Mouse (Mus musculus) gastrocnemius, postnatal 36 days (tissue): ENCODE data around the gene Batf2. TPM values are rescaled to one million over a fixed set of nuclear protein-coding genes. Genes with fewer than 3 reads are reported as not detected.
"Not testable (repeated sequence)": the region's sequence is repeated elsewhere in the genome, so short reads cannot be mapped to it uniquely, and the experiment has no call there.

Experiments
- DNase-seq, 2 experiments: peaks; one replicate each; pipeline ENCODE4 v3.0.0; 2022
- intact Hi-C: fragments of 180-260 bp; cut with DNase I; formaldehyde crosslinking; loops from one replicate; pipeline ENCODE4 v1.15.1; 2025
- total RNA-seq, 2 experiments: library from RNA; stranded (reverse); gene quantifications; 2 replicates each; pipeline ENCODE4 v1.2.3; 2021

Batf2 gene
- total RNA-seq, 2 experiments from 2014 or later, result 0.17 to 0.26 TPM

GRCm38 (mm10) chr19:6130414-6131128, 10.2 kb upstream of the Batf2 start:
- DNase-seq, intact Hi-C loops: not testable (repeated sequence)

DNA sequence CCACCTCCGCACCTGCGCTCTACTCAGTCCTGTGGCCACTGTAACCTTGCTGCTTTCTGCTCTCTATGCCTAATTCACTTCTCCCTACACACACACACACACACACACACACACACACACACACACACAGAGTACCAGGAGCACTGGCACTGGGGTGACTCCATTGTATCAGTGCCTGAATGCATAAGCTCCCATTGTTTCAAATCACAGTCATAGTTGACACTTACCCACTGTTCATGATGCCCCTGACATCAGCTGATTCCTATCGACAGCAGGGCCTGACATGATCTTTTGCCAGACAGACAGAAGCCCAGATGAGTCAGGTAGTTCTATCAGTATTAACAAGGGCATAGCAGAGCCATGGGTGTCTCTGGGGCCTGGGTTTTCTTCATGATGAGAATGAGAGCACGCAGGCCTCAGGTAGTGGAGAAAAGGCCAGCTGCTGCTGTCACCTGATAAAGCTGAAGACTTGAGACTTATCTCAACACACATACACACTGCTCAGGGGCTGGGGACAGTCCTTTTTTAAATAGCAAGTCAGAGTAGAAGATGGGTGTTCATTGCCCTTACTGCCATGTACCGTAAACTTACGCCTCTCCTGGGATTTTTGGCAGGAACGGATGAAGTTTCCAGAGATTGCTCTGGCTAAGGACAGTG, 8.5 kb upstream of the Batf2 start:
- peak in 1 of 2 experiments; percentile 0 for DNase-seq
- intact Hi-C loops, result no loop called here

GRCm38 (mm10) chr19:6133197-6133596, 7.6 kb upstream of the Batf2 start:
- DNase-seq, intact Hi-C loops: not testable (repeated sequence)

GRCm38 (mm10) chr19:6136397-6136796, 4.4 kb upstream of the Batf2 start:
- intact Hi-C loops, result loop anchor here (5.0 kb wide), 1 partner anchor 171 kb away; the partner anchor contains the start of gene Cdc42bpg
- DNase-seq, result no peak

DNA sequence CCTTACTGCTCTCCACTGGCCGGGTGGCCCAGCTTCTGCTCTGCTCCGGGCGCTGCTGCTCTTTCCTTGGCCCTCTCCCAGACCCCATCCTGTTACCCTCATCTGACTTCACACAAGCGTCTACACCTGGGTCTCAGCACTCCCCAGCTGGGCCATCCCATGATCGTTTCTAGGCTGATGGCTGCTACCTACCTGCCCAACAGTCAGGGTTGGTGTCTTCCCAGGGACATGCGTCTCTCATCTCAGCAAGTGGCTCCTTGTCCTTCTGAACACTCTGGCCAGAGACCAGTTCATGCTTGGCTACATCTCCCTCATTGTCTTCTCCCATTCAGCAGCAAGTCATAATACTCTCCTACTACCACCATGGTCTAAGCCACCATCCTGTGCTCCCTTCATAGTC, 1.1 kb upstream of the Batf2 start:
- intact Hi-C loops, result loop anchor here (5.0 kb wide), 2 partner anchors 93 to 168 kb away; partner anchors contain the start of gene Cdc42bpg
- DNase-seq, result no peak

DNA sequence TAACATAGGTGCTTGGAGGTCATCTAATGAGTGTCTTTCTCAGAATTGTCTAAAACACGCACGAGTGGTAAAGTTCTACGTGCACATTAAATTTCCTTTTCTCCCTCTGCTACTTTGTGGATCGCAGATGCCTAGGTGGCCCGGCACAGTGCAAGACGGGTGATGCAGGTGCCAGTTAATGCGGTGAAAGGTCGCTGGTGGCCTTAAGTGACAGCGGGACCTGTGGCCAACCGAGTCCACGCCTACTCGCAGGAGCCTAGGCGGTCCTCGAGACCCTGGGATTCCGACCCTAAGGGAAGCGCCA, 457 bp upstream of the Batf2 start:
- intact Hi-C loops, result loop anchor here (5.0 kb wide), 1 partner anchor 92 kb away; no protein-coding TSS in a partner anchor

DNA sequence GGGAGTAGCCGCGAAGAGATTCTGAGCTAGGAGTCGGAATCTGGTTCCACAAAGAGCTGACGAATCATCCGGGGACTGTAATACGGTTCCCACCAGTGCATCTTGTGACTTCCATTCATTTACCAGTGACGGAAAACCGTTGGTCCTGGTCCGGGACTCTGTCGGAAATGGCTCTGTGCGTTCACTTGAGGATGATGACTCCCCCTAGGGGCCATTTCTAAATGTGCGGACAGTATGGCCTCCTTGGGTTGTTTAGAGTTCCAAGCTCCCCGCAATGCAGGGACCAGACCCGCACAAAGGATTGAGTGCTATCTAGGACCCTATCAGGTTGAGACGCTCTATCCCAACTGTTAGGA, 589 bp downstream of the Batf2 start, which contains the start of gene Arl2:
Gene Arl2 (minus strand): TSS at position 155 of the 356 bp plus-strand sequence.
- intact Hi-C loops, result loop anchor here (5.0 kb wide), 1 partner anchor 91 kb away; no protein-coding TSS in a partner anchor

More for the DNA sequence above, 457 bp upstream of the Batf2 start:
- no peak for DNase-seq

DNA sequence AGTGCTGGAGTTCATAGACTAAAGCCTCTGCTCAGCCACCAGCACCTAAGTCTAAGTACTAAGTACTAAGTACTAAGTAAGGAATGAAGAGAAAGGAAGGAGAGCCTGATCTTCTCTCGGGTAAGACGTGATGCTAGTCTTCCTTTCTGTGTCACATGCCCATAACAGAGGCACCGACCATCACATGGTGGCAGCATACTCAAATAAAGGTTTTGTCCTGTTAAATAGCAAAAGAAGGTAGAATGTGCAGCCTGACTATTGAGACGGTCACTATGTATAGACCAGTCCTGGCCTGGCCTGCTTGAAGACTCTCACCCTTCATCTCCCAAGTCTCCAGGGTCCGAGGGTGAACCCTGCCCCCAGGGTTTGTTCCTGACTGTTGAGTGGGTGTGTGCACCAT, 4.1 kb downstream of the Batf2 start:
- intact Hi-C loops, result loop anchor here (5.0 kb wide), 1 partner anchor 87 kb away; no protein-coding TSS in a partner anchor

More for the DNA sequence above, 589 bp downstream of the Batf2 start, which contains the start of gene Arl2:
- DNase-seq, result peak in 1 of 2 experiments; percentile 63

DNA sequence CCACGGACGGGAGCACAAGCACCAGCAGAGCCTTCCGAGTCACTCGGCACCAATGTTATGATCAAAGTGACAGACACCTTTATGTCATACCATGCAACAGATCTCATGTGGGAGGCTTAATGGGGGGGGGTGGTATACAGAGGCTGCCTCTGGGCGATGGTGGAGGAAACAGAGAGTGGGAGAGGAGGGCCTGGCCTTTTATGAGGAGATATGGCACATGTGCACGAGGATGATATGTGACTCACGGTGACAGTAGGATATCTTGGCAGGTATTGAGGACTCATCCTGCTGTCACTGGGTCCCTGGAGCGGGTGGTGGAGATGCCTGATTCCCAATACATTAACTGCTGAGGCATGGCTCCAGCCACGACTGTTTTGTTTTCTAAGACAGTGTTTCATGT, 14.4 kb downstream of the Batf2 start:
- intact Hi-C loops, result no loop called here
- DNase-seq, result no peak

More for the DNA sequence above, 4.1 kb downstream of the Batf2 start:
- DNase-seq, result no peak

- no peak for DNase-seq
- intact Hi-C loops, result no loop called here
Observed at GRCm38 (mm10) chr19:6156372-6156771, 15.6 kb downstream of the Batf2 start.

GRCm38 (mm10) chr19:6157220-6157619, 16.4 kb downstream of the Batf2 start:
- no peak for DNase-seq
- intact Hi-C loops, result no loop called here

GRCm38 (mm10) chr19:6163872-6164547, 23.2 kb downstream of the Batf2 start:
- no peak for DNase-seq
- intact Hi-C loops, result no loop called here

DNA sequence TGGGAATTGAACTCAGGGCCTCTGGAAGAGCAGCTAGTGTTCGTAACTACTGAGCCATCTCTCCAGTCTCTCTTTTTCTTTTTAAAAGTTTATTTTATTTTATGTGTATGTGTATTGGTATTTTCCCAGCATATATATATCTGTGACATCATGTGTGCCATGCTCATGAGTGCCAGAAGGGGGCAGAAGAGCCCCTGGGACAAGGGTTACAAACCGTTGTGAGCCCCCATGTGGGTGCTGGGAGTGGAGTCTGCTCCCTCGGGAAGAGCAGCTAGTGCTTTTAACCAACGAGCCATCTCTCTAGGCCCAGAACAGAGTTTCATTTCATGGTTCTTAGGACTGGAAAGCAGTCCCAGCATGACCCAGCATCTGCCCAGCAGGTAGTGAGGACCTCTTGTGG, 26.0 kb downstream of the Batf2 start:
- intact Hi-C loops, result loop anchor here (5.0 kb wide), 1 partner anchor 51 kb away; no protein-coding TSS in a partner anchor
- no peak for DNase-seq

DNA sequence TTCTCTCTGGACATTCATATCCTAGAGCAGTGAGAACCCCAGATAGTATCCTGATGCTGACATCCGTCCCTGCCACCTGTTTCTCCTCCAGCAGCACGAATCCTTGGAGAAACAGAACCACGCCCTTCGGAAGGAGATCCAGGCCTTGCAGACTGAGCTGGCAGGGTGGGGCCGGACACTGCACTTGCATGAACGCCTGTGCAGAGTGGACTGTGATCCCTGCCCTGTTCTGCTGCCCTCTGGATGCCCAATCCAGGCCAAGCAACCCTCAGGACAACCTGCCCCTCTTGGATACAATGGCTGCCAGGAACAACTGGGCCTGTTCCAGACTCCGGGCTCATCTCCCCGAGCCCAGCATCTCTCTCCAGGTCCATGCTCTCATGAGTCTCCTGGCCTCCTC, 30.4 kb downstream of the Batf2 start:
- intact Hi-C loops, result no loop called here
- no peak for DNase-seq

- DNase-seq, result no peak
- intact Hi-C loops, result no loop called here
Observed at GRCm38 (mm10) chr19:6174771-6175170, 34.0 kb downstream of the Batf2 start.

DNA sequence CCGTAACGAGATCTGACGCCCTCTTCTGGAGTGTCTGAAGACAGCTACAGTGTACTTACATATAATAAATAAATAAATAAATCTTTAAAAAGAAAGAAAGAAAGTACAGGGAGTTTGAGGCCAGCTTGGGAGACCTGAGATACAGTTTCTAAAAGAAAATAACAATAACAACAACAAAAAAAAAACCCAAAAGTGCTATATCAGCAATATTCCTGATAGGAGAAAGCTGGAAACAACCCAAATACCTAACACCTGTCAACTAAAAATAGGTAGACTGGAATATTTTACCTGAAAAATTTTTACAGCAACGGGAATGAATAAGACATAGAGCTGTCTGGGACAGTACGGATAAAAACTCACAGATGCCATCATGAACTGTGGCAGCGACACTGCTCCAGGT, 38.0 kb downstream of the Batf2 start:
- no peak for DNase-seq
- intact Hi-C loops, result no loop called here

DNA sequence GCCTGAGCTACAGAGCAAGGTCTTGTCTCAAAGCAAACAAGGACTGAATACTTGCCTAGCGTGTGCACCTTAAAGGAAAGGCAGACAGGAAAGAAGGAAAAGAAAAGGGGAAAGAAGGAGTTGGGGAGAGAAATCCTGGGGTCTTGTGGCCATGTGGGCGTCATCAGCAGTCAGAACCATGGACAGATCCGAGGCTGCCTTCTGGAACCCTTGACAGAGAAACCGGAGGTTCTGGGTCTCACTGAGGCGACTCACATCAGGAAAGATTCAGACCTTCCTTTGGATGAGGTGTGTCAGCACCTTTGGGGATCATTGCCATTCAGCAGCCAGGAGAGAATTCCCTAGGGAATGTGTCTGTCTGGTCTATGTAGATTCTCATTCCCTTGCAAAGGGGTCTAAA, 40.8 kb downstream of the Batf2 start:
- intact Hi-C loops, result no loop called here
- no peak for DNase-seq

GRCm38 (mm10) chr19:6182534-6182933, 41.8 kb downstream of the Batf2 start:
- intact Hi-C loops, result no loop called here
- DNase-seq, result no peak

DNA sequence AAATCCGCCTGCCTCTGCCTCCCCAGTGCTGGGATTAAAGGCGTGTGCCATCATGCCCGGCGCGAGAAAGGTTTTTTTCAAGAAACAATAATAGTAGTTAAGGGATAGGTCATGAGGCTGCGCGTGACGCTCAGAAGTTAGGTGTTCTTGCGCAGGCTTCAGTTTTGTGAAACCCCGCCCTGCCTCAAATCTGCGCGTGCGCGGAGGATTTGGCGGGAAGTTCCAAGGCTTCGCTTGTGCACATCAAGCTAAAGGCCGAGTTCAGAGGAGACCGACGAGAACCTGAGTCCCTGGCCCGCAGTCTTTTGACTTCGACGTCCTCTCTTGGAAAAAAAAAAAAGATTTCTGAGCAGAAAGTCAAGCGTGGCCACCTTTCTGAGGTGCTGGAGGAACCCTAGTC, 43.3 kb downstream of the Batf2 start, which contains the start of gene Majin:
Gene Majin (plus strand): TSS at position 258 of the 400 bp plus-strand sequence.
- DNase-seq, result no peak
- intact Hi-C loops, result no loop called here

GRCm38 (mm10) chr19:6204265-6204664, 63.5 kb downstream of the Batf2 start:
- intact Hi-C loops, result no loop called here
- DNase-seq, result no peak

- intact Hi-C loops, result no loop called here
- no peak for DNase-seq
Observed at GRCm38 (mm10) chr19:6206716-6207115, 65.9 kb downstream of the Batf2 start.
